Mouse (Mus musculus): Measurements from ENCODE around the gene Ascl2.

The Ascl2 gene

DNA sequence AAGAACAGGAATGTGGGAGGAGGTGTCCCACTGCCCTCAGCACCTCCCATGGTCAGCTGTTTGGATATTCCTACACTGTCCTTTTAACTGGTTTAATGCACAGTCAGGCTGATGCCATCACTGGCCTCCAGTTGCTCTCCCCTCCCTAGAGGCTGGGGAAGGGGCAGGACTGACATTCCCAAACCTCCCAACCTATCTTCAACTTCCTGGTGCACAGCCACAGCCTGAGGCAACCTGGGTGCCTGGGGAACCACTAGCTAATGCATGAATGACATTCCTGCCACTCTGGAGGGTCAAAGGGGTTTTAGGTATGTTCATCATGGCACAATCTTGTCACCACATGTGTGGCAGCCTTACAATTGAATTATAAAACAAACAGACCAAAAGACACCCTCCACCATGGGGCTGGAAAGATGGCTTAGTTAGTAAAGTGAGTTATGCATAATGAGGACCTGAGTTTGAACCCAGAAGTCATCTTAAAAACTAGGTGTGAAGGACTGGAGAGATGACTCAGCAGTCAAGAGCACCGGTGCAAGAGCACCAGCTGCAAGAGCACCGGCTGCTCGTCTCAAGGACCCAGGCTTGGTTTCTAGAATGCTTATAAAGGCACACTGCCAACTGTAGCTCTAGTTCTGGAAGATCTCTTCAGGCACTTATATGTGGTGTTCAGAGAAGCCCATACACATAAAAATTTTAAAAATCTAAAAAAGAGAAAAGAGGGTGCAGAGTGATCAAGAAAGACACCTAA is 28.5 kb upstream of the Ascl2 start:
- DNase-seq: no peak

DNA sequence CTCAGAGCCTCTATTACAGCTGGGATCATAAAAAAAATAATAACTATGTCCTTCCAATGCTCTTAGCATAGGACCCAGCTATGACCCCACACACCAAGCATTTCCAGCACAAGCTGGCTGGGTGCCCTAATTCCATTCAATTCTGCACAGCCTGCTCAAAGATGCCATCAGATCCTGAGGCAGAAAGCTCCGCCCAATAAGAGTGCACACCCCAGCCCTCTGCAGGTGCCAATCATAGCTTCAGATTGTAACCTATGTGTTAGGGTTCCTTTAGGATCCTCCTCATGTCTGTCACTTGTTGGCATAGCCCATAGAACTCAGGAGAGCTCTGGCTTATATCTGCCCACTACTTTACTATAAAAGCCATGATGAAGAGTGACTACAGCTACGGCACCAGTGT is 27.9 kb upstream of the Ascl2 start:
- DNase-seq: no peak

DNA sequence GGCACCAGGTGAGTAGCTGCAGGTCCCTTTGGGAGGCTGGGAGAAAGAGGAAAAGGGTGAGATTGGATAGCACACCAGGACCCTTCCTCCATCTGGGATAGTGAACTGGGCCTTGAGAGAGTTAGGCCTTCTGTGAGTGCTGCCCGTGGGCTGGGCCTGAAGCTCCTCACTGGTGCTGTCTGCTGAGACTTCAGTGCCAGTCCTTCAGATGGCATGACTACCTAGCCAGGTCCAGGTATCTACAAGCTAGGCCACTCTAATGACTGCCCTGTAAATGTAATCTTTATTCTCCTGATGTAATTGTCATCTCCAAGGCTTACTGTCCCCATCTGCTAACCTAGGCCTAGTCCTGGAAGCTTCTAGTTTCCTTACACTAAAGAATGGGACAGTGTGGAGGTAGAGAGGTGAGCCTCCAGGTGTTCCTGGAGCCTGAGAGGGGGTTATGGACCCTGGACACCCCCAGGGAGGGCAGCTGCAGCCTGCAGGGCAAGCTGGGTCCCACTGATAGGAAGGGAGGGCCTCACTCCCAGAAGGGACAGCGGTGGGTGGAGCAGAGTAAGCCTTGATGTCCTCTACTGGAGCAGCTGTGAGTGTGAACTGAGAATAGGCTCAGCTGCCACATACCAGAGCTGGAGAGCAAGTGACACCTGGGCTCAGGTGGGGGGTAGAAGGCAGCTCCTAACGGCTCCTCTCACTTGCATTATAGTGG is 26.7 kb upstream of the Ascl2 start:
- DNase-seq: no peak

DNA sequence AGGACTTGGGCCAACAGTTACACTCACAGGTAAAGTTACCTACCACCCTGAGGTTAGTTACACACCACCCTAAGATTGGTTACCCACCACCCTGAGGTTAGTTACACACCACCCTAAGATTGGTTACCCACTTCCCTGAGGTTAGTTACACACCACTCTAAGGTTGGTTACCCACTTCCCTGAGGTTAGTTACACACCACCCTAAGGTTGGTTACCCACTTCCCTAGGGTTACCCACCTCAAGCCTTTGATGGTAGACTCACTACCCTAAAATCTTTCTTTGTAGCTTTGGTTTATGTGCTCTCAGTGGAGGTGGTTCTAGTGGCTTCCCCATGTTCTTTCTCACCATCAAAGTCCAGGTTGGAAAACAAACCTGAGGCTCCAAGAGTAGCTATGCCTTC is 25.9 kb upstream of the Ascl2 start:
- no peak for DNase-seq

DNA sequence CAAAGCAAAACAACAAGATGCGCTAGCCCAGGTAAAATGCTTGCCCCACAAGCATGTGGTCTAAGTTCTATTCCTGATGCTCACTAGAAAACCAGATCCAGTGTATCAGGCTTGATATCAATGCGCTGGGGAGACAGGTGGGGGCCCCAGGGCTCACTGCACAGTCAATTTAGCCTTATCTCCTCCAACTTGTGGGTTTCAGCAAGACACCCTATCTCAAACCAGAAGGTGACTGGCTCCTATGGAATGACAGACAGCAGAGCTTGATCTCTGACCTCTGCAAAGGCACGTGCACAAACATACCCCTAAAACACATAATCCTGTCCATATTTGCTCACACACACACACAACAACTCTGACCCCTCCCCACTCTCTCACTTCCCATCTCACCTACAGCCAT is 18.7 kb upstream of the Ascl2 start:
- no peak for DNase-seq

DNA sequence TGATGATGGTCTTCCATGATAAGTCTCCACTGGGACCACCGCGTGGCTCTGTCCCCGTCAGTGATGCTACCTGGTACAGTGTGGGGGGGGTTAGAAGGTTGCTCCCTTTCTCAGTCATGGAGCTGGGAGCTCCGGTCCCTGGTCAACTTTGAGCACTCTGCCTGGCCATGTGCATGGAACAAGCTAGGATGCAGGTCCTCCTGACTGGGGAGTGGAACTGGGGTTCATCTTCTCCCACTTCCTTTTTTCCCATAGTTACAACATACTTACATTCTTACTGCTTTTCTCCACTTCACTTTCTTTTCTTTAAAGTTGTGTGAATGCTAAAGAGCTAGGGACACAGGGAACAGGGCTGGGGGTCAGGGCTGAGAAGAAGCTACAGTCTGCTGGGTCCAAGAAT is 16.1 kb upstream of the Ascl2 start:
- DNase-seq: no peak

DNA sequence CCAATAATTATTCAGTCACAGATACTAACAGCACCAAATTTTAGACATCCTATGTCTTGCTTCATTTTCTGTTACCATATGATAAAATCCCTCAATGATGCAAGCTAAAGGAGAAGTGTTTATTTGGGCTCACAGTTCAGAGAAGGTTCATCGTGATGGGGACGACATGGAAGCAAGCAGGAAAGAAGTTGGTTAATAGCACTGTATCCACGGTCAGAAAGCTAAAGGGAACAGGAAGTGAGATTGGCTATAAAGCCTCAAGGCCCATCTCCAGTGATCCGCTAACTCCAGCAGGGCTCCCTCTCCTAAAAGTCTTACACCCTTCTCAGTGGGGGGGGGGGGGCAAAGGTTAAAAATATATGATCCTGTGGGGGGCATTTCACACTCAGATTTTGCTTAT is 12.8 kb upstream of the Ascl2 start:
- DNase-seq: no peak

DNA sequence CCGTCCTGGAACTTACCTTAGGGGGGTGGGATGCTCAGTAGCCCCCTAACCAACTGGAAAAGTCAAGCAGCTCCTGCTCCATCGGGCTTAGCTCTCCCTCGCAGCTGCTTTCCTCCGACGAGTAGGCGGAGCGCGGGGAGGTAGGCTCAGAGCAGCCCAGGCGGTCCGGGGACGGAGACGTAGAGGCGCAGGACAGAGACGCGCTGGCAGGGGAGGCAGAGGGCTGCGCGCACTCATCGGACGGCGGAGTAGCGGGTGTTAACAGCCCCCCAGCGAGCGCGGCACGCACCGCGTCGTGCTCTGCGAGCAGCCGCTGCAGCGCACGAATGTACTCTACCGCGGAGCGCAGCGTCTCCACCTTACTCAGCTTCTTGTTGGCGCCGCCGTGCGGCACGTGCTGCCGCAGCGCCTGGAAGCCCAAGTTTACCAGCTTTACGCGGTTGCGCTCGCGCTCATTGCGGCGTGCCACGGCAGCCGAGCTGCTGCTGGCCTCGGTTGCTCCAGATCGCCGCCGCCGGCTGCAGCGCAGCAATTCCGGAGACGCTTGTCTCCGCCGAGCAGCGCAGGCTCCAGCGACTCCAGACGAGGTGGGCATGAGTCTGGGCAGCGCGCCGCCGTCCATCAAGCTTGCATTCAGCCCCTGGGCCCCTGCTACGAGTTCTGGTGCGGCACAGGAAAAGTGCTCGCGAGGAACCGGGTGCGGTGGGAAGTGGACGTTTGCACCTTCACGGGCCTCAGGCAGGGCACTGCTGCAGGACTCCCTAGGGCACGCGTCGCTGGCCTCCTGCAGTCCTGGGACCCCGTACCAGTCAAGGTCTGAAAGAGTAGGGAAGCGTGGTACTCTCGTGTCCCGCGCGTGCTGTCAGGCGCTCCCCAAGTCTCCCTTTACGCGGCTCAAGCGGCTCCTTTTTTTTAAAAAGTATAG is 918 bp downstream of the Ascl2 start:
- no peak for DNase-seq

DNA sequence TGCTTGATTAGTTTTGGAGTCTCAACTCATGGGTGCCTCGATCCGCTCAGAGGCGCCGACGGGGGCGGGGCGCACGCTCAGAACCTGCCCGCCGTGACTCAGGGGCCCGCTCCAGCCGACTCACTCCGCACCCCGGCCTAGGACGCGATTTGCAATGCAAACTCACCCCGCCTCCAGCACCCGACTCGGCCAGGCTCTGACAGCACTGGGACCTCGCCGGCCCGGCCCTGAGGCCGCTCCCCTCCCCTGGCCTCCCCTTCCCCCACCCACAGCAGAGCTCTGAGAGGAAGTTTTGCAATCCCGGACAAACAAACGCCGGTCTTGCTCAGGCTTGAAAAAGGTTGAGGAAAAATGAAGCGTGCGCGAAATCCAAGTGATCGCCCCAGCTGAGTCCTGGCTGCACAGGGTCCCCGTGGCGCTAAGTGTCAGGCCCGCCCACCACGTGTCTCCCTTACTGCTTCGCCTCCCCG is 1.6 kb downstream of the Ascl2 start:
- DNase-seq: no peak

DNA sequence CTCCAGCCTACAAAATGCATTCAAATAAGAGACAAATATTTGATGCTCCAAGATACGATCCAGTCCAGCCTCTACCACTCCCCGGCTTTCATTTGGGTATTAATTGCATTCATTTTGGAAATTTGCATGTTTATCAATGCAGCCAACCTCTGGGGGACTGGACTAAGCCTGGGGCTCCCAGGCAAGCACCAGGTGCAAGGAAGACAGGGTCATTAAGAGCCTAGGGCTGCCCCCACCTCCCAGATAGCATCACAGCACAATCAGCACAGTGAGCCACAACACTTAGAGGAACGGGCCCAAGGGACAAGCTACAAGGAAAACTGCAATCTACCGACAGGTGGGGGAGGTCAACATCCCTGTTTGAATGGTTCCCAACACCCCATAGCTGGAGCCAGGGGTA is 9.3 kb downstream of the Ascl2 start:
- DNase-seq: no peak

DNA sequence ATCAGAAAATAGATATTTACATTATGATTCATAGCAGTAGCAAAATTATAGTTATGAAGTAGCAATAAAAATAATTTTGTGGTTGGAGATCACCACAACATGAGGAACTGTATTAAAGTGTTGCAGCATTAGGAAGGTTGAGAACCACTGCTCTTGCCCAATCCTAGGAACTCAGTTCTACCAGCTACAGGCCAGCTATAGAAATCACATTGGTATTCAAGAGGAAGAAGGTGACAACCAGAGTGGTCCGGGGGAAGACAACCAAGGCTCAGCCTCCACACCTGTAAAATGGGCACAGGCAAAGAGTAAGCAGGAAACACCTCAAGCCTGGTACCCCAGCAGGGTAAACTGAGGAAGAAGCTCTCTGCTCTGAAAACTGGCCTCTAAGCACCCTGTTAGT is 10.2 kb downstream of the Ascl2 start:
- DNase-seq: no peak

DNA sequence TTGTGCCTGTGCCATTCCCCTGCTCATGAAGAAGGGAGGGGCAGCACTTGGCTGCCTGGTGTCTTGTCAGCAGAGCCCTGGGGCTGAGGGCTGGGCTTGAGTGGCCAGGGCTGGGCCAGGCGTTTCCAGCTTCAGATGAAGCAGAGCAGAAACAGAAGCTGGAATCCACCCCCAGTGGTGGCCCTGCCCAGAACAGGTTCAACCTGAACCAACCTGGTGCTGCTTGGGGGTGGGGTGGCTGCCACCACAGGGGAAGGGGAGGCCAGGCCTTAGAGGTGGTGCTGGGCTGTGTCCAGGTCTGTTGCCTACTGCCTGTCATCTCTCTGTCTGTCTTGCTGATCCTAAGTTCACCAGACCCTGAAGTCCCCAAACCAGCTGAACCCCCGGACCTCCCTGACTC is 13.0 kb downstream of the Ascl2 start:
- DNase-seq: no peak

DNA sequence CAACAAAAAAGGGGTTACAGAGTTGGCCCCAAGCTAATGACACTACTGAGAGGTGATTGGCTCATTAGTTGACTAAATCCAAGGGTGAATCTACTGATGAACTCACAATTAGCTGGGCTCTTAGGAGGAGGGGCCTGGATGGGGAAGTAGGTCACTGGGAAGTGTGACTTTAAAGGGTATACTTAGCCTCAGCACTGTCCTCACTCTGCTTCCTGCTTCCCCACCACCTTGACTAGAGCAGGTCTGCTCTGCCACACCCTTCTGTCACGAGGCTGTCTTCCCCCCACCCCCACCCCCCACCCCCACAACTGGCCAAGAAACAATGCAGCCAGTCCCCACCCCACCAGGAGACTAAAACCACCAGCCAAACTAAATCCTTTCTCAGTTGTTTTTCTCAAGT is 19.5 kb downstream of the Ascl2 start:
- DNase-seq: no peak

DNA sequence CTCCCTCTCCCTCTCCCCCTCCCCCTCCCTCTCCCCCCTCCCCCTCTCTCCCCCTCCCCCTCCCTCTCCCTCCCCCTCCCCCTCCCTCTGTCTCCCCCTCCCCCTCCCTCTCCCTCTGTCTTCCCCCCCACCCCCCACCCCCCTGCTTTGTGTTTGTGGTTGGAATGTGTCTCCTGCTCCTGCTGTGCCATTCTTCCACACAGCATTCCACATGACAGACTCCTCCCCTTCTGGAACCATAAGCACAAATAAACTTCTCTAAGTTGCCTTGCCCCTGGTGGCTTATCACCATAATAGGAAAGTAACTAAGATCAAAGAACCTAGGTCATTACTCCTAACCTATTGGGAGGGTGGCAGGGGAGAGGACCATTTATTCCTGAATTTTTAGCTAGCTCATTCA is 31.4 kb downstream of the Ascl2 start:
- no peak for DNase-seq

DNA sequence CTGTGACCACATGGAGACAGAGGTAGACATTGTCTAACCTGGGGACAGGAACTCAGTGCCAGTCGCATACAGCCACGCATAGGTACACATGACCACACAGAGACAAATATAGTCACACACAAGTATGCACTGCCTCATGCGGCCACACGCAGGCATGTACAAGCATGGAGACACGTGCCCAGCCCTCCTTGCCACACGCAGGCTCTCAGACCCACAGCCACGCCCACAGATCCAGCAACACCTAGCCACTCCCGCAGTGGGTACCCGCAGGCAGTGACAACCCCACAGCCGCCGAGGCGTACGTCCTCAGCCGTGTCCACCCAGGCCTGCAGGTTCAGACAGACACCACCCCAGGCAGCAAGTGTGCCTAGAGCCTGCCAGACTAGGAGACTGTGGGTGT is 33.4 kb downstream of the Ascl2 start:
- no peak for DNase-seq

DNA sequence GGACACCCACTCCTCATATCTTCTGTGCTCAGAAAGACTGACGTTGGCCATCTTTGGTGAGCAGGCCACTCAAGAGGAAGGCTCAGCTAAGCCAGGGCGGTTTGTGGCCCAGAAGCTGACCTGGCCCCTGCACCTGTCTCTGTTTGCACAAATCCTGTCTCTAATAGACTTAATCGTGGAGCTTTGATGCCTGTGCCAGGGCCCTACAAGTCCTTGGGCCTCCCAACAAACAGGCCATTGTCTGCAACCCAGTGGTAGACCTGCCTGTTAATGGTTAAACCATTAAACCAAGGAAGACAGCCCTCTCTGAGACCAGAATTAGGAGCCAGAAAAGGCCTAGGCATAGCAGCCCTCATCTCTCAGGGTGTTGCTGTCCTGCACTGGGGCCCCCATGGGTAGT is 36.6 kb downstream of the Ascl2 start:
- no peak for DNase-seq

DNA sequence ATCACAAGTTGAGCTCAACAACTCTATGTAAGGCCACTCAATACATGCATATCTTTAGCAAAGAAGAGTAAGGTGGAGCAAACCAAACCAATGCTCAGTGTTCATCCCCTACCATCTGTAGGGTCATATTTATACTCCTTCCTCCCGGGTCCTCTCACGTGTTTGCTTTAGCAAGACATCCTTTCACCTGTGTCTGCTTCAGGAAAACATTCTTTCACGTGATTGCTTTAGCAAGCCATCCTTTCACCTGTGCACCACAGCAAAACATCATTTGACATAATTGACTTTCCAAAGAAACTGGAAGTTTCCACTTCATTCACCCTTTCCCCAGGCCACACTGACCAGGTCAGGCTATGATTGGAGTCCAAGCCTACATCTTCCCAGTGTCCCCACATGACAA is 38.0 kb downstream of the Ascl2 start, which contains the start of gene Th:
Gene Th (minus strand): TSS at position 101 of the 400 bp plus-strand sequence.
- DNase-seq: no peak

DNA sequence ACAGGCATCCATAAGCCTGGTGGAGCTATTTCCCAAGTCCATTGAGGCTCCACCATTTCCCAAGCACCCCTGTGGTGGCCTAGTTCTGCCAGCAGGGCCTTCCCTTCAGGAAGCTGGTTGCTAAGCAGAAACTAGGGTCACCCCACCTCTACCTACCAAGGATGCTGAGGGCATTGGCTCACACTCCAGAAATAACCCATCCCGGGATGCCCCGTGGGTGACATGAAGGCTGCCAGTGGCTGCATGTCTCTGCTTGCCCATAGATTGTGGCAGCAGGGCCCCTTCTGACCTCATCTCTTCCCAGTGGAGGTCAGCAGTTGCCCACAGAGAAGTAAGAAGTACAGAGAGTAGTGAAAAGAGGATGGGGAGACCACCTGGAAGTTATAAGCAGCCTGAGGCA is 39.5 kb downstream of the Ascl2 start:
- DNase-seq: no peak

DNA sequence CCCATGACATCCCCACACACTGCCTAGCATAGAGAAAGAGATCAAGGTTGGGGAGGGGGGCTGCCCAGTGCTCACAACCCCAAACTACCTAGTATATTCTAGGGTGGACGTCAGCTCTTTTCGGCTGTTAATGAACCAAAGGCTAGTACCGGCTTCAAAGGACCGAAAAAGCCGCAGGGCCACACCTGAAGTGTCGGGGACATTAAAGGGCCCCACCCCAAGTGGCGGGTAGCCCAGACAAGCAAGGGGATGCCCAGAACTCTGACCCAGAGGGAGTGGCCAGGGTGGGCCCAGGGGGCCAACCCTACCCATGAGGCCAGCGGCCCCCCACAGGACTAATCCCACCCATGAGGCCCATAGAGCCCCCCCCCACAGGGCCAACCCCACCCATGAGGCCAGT is 41.8 kb downstream of the Ascl2 start:
- DNase-seq: no peak

DNA sequence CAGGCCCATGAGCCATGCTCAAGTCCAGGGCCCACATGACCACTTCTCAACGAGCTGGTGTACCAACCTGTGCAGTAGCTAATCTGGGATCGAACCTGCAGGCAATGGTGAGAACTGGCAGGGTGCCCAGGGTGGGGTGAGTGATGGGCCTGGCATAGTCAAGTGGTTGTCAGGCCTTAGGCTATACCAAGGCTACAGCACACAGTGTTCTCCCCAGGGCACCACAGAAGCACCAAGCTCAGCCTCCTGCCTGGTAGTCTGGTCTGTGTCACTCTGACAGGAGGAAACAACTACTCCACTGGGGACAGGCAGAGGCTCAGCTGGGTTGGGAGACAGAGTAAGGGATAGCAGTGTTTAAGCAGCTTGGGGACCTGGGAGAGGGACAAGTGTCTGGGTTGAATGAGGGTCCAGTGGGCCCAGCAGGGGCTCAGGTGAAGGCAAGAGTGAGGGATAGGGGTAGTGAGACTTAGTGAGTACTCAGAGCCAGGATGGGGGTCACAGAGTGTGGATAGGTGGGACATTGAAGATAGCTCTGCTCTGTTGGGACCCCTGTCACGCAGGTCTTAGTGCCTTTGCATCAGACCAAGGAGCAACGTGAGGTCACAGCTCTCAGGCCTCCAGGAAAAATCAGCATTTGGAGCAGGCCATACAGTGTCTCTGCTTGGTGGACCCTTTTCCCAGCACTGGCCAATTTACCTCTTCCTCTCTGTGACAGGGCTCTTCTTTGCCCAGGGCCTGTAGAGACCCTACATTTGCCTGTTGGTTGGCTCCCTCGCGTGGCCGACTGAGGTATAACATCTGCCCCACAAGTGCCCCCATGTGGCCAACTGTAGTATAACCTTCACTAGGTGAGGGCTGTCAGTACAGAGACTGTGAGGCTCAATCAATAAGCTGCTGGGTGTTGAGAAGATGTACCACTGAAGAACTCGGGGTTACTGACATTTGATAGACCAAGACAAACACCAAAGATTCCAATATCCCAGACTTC is 50.1 kb downstream of the Ascl2 start:
- DNase-seq: peak; percentile 76

DNA sequence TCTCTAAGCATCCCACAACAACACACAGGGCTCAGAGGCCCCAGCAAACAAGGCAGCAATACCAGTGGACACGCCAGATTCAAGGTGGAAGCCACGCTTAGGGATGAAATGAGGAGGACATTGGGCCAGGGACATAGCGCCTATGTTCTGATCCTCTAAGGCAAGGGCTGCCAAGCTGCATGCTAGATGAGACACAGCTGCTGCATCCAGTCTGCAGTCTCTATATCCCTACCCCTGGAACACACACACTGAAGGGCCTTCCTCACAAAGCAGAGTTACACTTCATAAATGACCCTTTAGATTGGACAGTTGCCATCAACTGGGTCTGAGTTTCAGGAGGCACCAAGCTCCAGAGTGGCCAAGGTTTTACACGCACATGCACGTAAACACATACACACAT is 51.4 kb downstream of the Ascl2 start:
- no peak for DNase-seq

Measured in cerebellum, adult 9-10 months (tissue).